Mouse (Mus musculus): ENCODE measurements at regions not wholly inside any gene's neighbourhood (a gene's known extent, or its start where the extent isn't known, plus 50 kb on each side); places are given as distances from the start of the nearest gene placed in this dataset.

DNA sequence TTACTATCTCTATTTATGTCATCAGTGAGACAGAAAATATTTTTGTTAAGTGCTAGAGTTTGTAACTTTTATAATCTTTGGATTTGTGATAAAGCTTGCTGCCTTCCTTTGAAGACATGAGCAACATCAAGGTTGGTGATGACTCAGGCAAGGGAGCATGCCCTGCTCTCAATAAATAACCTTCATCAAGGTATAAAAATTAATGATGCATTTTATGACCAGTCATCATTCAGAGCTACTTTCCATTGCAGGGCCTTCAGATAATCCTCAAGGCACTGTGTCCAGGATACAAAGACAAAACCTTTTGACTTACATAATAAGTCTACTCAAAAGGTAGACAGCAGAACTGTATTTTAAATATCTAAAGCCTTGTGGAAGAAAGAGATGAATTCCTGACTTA lies 156.2 kb upstream of the Dppa4 start:
- TF ChIP-seq POLR2A (IDR thresholded peaks at IDR 0.05; ENCODE audit: low read depth, low read length) (no peak), CTCF (conservative IDR thresholded peaks at IDR 0.05; ENCODE audit: insufficient read depth, insufficient read length, low read depth, low read length) (no peak)

Data from kidney, adult 2 months (tissue).